Mouse (Mus musculus) adrenal gland, adult 18-20 months (tissue): ENCODE measurements at regions not wholly inside any gene's neighbourhood (a gene's known extent, or its start where the extent isn't known, plus 50 kb on each side); places are given as distances from the start of the nearest gene placed in this dataset.

Experiments
- DNase-seq, 2 experiments: peaks; one replicate each; pipeline ENCODE4 v3.0.0; 2021 to 2022; ENCODE audit warnings: low spot score in 2 of 2

DNA sequence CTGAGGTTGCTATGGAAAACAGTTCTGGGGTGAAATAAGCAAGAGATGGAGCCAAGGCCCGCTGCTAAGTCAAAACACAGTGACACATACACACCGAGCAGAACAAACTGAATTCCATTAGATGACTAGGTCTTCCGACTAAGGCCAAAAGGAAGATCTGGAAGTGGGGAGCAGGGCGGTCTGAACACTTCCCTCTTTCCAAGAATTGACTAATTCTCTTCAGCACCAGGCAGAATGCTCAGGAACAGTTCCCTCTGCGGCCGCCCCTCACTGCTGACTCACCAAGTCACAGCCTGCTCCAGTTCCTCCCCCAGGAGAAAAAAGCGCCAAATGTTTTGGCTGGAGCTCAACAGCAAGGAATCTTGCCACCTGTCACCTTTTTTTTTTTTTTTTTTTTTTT is 328.9 kb upstream of the Trib2 start:
- DNase-seq = no peak

DNA sequence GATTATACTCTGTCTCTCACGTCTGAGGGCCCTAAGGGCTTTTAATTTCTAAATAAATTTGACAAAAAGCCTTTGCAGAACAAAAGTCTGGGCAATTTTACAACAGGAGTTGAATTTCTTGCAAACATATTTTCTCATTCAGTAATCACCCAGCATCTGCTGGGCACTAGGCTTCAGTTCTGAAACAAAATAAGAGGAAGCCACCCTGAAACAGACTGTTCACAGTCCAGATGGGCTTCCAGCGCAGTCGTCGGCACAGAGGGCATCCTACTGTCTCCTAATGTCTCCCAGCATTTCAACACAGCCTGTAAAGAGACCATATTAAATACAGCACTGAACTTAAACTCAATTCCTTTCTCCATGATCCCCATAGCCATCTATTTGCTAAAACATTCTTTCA is 324.5 kb upstream of the Trib2 start:
- DNase-seq = no peak

DNA sequence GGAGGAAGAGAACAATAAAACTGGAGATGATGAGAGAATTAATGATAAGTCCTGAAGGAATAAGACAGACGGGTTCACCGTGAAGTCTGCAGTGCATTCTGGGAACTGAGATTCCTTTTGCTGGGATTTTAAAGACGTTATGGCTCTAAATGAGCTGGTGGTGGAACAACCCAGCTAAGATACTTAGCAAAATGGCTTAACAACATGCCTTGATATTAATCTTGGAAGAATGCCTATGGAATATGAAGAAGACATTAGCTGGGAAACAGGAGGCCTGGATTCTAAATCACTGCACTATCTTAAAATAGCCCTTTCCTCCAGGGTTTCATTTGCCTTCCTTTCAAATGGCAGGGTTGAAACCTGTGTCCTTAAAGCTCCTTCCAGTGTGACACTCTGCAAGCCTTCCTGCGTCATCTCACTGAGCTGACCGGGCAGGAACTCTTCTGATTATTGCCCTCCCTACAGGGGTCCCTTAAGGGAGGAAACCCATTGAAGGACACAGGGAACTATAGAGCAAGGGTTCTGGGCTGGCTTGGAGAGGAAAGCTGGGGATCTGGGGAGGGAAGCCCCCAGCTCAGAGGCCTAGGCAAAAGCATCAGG is 323.9 kb upstream of the Trib2 start:
- DNase-seq = no peak

DNA sequence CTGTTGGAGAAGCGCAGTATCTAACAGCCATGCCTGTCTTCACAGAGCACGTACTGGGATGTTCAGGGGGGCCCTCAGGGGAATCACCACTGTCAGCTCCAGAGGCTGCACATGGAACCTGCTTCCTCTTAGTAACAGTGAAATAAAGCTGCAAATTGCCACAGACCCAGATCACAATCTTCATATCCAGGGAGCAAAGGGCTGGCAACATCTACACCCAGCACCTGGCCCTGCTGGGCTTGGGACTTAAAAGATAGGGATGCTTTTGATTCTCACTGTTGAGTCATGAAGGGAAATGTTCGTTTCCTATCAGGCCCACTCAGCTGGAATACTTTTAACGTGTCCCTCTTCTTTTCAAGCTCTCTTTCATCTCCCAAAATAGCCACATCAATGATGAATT is 322.4 kb upstream of the Trib2 start:
- no peak for DNase-seq

DNA sequence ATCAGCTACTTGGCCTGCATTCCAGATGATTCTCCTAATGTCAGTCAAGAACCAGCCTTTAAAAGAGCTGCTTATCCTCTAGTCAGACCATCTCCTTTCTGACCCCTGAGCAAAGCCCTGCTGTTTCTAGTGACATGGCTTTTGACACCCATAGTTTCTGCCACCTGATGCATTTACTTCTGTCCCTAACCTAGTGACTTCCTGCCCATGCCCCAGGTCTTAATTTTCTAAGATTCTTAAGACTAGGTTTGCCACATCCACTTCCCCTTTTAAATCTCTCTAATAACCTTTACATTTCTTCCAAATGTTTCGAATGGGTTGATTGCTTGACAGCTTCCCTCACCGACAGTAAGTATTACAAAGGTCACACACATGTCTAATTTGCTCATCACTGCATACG is 321.1 kb upstream of the Trib2 start:
- no peak for DNase-seq

DNA sequence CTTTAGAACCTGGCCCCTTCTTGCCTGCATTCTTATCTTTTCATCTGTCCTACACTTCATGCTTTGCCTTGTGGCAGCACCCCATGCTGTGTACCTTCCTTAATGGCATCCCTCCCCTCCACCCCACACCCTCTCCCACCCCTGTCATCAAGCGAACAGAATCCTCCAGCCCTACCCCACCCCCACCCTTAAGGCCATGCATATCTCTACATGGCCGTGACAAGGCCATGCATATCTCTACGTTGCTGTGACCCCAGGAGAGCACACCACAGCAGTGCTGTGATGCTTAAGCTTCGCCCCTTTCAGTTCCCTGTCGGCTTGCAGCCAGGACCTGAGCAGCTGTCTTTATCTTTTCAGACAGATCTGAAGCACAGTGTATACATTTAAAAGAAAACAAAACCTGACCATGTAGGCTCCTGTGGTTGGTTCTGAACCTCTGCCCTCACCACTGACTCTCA is 319.5 kb upstream of the Trib2 start:
- DNase-seq = no peak

DNA sequence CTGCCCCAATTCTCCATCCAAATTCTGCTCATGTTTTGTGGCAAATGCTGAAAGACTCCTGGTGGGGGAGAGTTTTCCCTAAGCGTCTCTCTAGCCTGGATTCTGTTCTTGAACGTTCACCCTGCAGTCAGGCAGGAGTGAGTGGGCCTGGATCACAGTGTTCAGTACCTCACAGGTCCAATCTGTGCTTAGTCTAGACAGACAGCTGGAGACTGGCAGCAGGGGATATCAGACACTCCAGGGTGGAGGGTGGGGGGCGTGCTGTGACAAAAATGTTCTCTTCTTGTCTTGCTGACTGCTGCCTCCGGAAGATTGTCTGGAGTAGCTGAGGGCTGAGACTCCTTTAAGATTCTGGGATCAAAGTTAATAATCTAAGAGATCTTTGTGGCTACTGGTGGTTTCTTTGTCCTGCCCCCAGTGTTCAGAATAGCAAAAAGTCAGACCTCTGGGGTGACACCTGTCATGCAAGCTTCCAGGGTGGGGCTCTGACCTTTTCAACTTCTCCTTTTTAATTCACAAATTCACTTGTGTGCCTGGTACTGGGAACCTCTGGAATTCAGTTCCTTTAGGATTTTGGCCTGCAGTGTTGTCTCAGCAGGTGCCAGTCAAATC is 319.0 kb upstream of the Trib2 start:
- no peak for DNase-seq

DNA sequence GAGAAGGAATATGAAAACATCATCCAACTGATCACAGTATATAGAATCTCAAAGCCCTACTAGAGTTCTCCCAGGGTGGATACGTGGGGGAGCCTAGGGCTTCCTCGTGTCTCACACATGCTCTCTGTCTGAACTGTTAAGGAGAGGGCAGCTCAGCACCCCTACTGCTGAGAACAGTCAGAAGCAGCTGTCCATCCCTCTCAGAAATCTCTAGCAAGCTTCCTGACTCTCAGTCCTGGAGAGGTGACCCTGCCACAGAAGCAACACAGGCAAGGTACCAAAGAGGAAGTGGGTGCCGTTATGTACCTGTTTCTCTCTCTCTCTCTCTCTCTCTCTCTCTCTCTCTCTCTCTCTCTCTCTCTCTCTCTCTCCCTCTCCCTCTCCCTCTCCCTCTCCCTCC is 317.7 kb upstream of the Trib2 start:
- DNase-seq = no peak

DNA sequence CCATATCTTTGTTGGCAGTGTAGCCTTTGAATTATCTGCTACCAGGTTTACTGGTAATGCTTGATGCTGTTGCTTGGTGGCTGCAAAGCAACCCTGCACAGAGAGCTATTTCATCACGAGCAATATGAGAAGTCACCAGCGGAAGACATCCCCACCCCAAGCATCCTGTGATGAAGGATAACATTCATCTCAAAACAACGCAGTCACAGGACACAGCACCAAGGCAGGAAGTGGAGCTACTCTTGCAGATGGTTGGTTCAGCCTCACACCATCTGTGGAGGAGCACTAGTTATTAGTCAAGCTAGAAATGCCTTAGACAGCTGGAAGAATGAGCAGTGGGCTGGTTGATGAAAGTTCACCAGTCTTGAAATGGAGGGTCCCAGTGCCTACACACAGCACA is 316.5 kb upstream of the Trib2 start:
- no peak for DNase-seq

DNA sequence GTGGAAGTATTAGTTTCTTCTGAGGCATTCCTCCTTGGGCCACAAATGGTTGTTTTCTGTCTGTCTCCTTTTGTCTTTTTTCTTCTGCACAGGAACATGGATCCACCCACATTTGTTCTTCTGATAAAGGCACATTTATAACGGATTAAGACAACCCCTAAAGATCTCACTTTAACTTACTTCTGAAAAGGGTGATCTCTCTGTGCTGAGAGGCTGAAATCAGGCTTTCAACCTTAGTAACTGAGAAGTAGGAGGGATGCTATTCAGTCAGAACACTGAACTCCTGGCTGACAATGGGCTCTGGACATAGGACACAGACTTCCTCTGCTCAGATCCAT is 315.0 kb upstream of the Trib2 start:
- no peak for DNase-seq

DNA sequence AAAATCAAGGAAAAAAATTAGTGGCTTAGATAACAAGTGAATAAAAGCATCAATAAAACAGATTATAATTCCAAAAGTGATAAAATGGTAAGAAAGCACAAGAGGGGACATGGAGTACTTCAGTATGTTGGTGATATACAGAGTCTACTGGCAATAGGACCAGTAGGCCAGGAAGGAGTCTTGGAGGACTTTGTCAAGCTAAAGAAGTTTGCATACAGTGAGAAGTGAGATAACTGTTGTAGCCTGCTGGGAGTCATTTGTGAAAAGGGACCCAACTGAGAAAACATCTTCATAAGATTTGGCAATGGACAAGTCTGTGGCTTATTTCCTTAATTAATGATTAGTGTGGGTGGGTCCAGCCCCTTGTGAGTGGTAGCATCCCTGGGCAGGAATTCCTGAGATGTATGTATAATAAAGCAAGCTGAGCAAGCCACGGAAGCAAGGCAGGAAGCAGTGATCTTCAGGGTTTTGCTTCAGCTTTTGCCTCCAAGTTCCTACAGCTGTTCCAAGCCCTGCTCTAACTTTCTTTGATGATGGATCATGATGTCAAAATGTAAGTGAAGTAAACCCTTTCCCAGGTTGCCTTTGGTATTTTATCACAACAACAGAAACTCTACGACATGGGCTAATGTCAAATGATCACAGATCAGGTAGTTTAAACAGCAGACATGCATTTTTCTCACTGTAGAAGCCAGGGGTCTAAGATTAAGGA is 314.5 kb upstream of the Trib2 start:
- no peak for DNase-seq

DNA sequence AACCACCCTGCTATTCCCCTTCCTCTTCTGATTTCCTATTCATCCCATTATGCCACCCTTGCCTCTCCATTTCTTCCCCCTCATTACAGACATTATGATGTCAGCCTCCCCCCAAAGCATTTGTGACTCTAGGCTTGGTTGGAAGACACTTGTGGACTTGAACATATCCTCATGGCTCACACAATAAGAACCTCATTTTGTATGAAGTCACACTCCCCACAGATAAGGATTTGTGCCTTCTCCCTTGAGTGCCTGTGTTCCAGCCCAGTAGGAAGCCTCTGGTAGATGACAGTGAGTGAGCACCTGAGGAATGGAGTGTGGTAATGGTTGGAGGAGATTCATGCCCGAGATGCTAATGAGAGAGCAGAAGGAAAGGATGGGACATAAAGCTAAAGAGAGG is 313.9 kb upstream of the Trib2 start:
- no peak for DNase-seq

DNA sequence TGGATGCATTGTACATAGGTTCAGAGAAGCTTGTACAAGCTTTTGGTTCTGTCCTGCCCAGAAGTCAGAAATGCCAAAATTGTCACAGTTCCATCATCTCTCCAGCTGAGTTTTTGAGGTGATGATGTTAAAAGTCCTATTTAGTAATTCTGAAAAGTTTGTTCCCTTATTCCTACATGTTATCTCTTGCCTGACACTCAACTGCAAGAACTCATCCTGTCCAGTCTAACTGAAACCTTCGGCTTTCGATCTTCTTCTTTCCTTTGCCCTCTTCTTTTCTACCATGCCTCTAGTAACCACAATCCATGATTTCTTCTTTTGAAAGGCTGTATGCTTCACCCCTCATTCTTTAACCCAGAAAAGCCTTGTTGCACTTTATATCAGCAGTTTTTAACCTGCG is 313.2 kb upstream of the Trib2 start:
- DNase-seq = no peak

DNA sequence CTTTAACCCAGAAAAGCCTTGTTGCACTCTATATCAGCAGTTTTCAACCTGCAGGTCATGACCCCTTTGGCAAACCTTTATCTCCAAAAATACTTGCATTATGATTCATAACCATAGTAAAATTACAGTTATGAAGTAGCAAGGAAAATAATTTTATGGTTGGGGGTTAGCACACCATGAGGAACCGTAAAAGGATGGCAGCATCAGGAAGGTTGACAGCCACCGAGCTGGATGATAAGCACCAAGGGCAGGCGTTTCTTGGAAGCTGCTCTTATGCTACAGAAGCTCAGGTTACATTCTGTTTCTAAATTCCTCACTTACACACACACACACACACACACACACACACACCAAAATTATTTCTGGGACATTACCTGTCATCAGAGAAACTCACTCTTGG is 312.5 kb upstream of the Trib2 start:
- DNase-seq = no peak

DNA sequence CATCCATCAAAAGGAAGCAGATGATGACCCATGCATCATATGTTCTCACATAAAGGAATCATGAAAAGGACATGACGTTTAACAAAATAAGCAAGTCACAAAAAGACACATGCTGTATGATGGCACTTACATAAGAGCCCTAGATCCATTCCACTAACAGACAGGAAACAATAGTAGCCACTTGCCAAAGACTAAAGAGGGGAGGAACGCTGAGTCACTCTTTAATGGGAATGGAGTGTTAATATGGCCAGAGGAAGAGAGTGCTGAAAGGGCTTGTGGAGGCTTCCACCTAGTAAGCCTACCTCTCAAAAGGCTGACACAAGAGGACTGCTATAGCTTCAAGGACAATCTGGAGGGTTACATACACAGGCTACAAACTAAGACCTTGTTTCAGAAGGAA is 308.2 kb upstream of the Trib2 start:
- no peak for DNase-seq

DNA sequence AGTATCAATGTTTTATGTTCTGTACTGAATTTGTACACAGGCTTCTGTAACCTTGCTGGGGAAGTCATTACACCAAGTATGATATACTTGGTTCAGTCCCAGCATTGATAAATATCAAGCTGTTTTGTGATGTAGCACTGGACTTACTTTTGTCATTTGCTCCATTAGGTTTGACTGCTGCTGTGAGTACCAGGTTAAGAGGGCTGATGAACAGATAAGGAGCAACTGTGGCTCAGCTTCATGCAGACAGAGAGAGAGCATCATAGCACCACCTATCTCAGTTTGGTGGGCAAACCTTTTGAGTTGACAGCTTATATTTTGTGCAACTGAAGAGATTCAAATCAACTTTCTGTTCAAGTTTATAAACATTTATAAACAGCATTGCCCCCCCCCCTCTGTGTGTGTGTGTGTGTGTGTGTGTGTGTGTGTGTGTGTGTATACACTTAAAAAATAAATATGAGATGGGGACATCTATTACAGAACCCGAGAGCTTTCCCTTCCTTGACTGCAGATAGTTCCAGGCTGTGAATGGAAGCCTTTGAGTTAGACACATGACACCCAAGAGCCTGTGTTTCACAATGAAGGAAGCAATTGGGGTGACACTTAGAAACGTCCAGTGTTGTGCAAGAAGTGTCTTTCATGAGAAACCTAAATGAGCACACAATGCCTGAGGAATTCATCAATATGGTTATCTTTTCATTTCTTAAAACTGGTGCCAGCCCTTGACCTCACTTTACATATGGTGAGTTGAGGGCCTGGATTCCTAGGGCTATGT is 305.8 kb upstream of the Trib2 start:
- no peak for DNase-seq

DNA sequence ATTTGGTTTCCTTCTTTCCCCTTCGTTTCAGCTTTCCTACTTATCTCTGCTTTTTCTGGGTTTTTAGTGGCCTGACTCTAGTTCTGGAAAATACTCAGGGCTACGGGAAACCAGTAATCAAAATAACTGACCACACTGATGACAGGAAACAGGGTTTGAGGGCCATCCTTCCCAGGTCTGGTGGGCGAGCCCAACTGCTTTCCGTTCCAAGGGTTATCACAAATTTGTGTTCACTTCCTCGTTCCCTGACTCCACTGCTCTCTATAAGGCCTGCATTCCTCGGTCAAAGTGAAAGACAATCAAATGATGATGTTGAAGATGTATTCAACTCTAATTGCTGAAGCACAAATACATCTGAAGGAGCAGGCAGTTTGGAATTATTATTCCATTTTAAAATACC is 305.1 kb upstream of the Trib2 start:
- DNase-seq = no peak

DNA sequence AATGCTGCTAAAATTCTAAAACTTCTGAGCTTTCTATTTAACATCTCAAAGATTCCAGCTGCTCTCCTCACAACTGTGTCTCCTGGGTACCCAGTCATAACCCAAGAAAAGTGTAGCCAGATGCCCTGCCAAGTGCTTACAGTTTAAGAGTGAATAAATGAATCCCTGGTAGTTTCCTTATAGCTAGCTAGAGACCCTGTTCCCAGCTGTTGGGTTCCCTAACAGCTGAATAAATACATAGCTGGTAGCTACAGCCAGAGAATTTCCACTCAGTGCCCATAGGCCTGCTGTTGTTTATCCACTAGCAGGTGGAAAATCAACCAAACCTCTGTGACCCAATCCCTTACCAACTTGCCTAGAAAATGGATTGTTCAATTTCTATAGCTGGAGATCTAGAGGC is 302.0 kb upstream of the Trib2 start:
- no peak for DNase-seq

DNA sequence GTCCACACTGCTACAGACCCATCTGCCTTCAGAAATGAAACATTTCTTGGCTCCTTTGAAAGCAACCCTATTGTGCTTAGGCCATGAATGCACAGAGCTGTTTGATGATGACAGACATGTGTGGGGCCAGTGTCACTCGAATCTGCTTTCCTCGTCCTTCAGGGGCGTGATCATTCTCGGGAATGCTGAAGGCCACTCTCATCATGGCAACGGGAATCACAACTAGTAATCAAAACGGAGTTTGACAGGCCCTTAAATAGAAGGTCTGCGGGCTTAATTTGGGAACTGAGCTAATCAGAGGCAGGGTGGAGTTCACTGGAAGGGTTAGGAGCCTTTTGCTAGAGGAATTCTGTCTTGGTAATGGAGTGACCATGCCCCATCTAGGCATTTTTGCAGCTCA is 290.2 kb upstream of the Trib2 start:
- DNase-seq = no peak

DNA sequence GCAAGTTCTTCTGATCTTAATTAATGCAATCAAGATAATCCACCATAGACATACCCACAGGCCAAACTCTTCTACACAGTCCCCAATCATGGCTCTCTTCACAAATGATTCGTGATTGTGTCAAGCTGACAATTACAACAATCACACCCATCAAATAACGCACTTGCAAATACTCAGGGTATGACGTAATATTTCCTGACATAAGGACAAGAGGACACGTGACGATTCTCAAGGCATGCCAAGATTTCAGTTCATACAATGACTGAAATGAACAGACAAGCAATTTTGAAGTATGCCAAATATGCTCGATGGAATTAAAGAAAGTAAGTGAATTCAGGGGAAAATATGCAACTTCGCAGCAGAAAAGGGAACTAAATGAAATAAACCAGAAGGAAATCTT is 282.1 kb upstream of the Trib2 start:
- DNase-seq = no peak

DNA sequence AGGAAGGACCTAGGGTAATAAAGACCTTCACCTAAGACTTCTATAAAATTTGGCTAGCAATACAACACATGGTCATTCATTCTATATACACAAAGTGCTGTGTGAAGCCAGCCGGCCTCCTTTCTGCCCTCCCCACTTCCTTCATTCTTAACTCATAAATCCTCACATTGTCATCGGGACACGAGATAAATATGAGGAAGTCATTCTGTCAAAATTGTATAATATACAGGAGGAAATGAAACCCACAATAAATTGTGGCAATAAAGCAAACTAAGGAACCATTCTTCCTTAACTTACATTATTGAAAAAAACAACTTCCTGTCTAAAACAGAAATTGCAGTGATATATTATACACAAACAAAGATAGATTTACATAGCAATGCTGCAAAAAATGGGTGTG is 275.9 kb upstream of the Trib2 start:
- no peak for DNase-seq

DNA sequence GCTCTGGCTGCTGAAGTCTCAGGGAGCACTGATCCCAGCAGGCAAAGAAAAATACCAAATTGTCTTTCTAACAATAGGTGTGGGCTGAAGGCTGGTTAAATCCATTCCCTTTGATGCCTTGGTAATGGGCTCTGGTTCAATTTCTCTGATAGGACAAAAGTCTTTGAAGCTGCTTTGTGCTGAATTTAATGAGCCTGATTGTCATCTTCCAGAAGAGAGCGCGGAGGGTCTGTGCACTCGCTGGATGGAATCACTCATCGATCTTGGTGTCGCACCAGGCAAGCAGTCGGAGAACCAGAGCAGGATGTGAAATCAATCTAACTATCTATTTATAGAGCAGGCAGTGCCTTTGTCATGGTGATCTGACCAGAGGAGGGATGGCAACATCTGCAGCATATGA is 274.6 kb upstream of the Trib2 start:
- no peak for DNase-seq
